Mouse (Mus musculus) myocyte (in vitro differentiated cells): ENCODE measurements around the gene Gm6993. TPM values are rescaled to one million over a fixed set of nuclear protein-coding genes. Genes with fewer than 3 reads are reported as not detected.

Experiments used
- H3K27me3 ChIP-seq: one replicate; pipeline ENCODE4 v1.6.1; 2011; ENCODE audit not compliant: control insufficient read depth, insufficient read depth, insufficient read length
- H3K36me3 ChIP-seq: one replicate; pipeline ENCODE4 v1.6.1; 2011; ENCODE audit not compliant: control insufficient read depth, insufficient read depth
- H3K4me2 ChIP-seq: one replicate; pipeline ENCODE4 v1.6.1; 2011; ENCODE audit warnings: low read depth, control low read depth
- H3K4me3 ChIP-seq: one replicate; pipeline ENCODE4 v1.5.1; 2011; ENCODE audit warnings: mild to moderate bottlenecking, control low read depth, moderate library complexity
- H3K79me2 ChIP-seq: one replicate; pipeline ENCODE4 v1.6.1; 2011; ENCODE audit not compliant: control insufficient read depth, insufficient read depth
- H3ac ChIP-seq: one replicate; pipeline ENCODE4 v1.6.1; 2011; ENCODE audit not compliant: control insufficient read depth, insufficient read length
- CEBPB ChIP-seq: IDR thresholded peaks from 2 replicates; pipeline ENCODE4 v1.6.1; 2011; ENCODE audit warnings: mild to moderate bottlenecking, moderate library complexity; ENCODE audit not compliant: poor library complexity, insufficient read depth, severe bottlenecking
- E2F4 ChIP-seq: IDR thresholded peaks from one replicate; pipeline ENCODE4 v1.6.1; 2011; ENCODE audit warnings: mild to moderate bottlenecking, control low read depth, moderate library complexity; ENCODE audit not compliant: insufficient read depth
- MAX ChIP-seq: IDR thresholded peaks from one replicate; pipeline ENCODE4 v1.6.1; 2011; ENCODE audit warnings: low read depth, mild to moderate bottlenecking, control low read depth
- MYOD1 ChIP-seq, 3 experiments: IDR thresholded peaks; one replicate each; pipeline ENCODE4 v1.6.1; 2011; ENCODE audit warnings: control low read depth in 2 of 3, low read depth in 2 of 3, mild to moderate bottlenecking in 2 of 3, moderate library complexity in 1 of 3; ENCODE audit not compliant: insufficient read length in 2 of 3, control insufficient read depth in 1 of 3
- MYOG ChIP-seq, 3 experiments: IDR thresholded peaks; one replicate each; pipeline ENCODE4 v1.6.1; 2011; ENCODE audit warnings: control low read depth in 2 of 3, low read depth in 2 of 3, mild to moderate bottlenecking in 2 of 3; ENCODE audit not compliant: insufficient read length in 2 of 3, control insufficient read depth in 1 of 3, insufficient read depth in 1 of 3
- POLR2A ChIP-seq: IDR thresholded peaks from one replicate; pipeline ENCODE4 v1.6.1; 2011; ENCODE audit warnings: low read depth, mild to moderate bottlenecking, control low read depth, moderate library complexity; ENCODE audit not compliant: insufficient read length
- POLR2AphosphoS2 ChIP-seq: IDR thresholded peaks from one replicate; pipeline ENCODE4 v1.6.1; 2011; ENCODE audit warnings: low read depth, control low read depth; ENCODE audit not compliant: insufficient read length
- REST ChIP-seq: IDR thresholded peaks from one replicate; pipeline ENCODE4 v1.6.1; 2011; ENCODE audit warnings: mild to moderate bottlenecking, control low read depth, moderate library complexity; ENCODE audit not compliant: insufficient read depth, insufficient read length
- SRF ChIP-seq: IDR thresholded peaks from one replicate; pipeline ENCODE4 v1.6.1; 2011; ENCODE audit warnings: low read depth; ENCODE audit not compliant: control insufficient read depth, insufficient read length
- TCF12 ChIP-seq: IDR thresholded peaks from one replicate; pipeline ENCODE4 v1.6.1; 2011; ENCODE audit warnings: mild to moderate bottlenecking, control low read depth; ENCODE audit not compliant: poor library complexity, insufficient read depth, severe bottlenecking
- TCF3 ChIP-seq: IDR thresholded peaks from one replicate; pipeline ENCODE4 v1.6.1; 2011; ENCODE audit warnings: low read depth, control low read depth; ENCODE audit not compliant: insufficient read length
- USF1 ChIP-seq: IDR thresholded peaks from one replicate; pipeline ENCODE4 v1.6.1; 2011; ENCODE audit warnings: low read depth, mild to moderate bottlenecking, control low read depth, moderate library complexity
- polyA plus RNA-seq: library from polyadenylated mRNA; unstranded; fragments of >200 nt; fragmentation: generic; extraction: Trizol; gene quantifications from one replicate; pipeline ENCODE4 v1.2.1, GENCODE M21; 2012; ENCODE audit warnings: missing spikeins

Gm6993 gene
- polyA plus RNA-seq: not detected

GRCm38 (mm10) chr12:31240470-31240869 is at the start of gene Gm6993:
Gene Gm6993, plus strand, starts transcription at chr12:31240770.
- no peak within 1 kb of the TSS for H3ac ChIP-seq
- TF ChIP-seq POLR2AphosphoS2 (no peak), SRF (no peak), MAX (no peak), POLR2A (no peak)
- H3K27me3 ChIP-seq: no peaks in the 10 kb centered on the region
- H3K36me3 ChIP-seq: no peaks in the 10 kb centered on the region
- H3K4me2 ChIP-seq: no peak within 1 kb of the TSS
- H3K4me3 ChIP-seq: no peak within 1 kb of the TSS
- H3K79me2 ChIP-seq: no peaks in the 10 kb centered on the region

- Histone ChIP-seq H3K36me3 (no peaks in the 10 kb centered on the region), H3ac (no peak overlapping the region), H3K4me3 (no peak overlapping the region), H3K79me2 (no peaks in the 10 kb centered on the region), H3K27me3 (no peaks in the 10 kb centered on the region), H3K4me2 (no peak overlapping the region)
- TF ChIP-seq TCF12: no peak
- TF ChIP-seq TCF3: no peak
- no peak for TF ChIP-seq E2F4
- no peak for TF ChIP-seq POLR2A
- no peak for TF ChIP-seq MYOG (IDR thresholded peaks at IDR 0.05; ENCODE audit: control insufficient read depth in 1 of 3, insufficient read depth in 1 of 3, insufficient read length in 2 of 3, low read depth in 2 of 3)
- TF ChIP-seq MYOD1 (IDR thresholded peaks at IDR 0.05; ENCODE audit: control insufficient read depth in 1 of 3, insufficient read length in 2 of 3, low read depth in 2 of 3): no peak
Observed at GRCm38 (mm10) chr12:31191329-31191954, 49.1 kb upstream of the Gm6993 start.

GRCm38 (mm10) chr12:31202509-31202908 is 38.1 kb upstream of the Gm6993 start:
- no peak overlapping the region for H3K4me2 ChIP-seq
- no peak for TF ChIP-seq MYOG (IDR thresholded peaks at IDR 0.05; ENCODE audit: control insufficient read depth in 1 of 3, insufficient read depth in 1 of 3, insufficient read length in 2 of 3, low read depth in 2 of 3)
- TF ChIP-seq MYOD1 (IDR thresholded peaks at IDR 0.05; ENCODE audit: control insufficient read depth in 1 of 3, insufficient read length in 2 of 3, low read depth in 2 of 3): no peak
- no peak for TF ChIP-seq TCF12
- TF ChIP-seq E2F4: no peak
- no peak for TF ChIP-seq CEBPB
- TF ChIP-seq POLR2AphosphoS2: no peak
- TF ChIP-seq USF1: no peak
- TF ChIP-seq TCF3: no peak
- no peak for TF ChIP-seq REST
- TF ChIP-seq POLR2A: no peak
- TF ChIP-seq SRF: no peak
- TF ChIP-seq MAX: no peak

DNA sequence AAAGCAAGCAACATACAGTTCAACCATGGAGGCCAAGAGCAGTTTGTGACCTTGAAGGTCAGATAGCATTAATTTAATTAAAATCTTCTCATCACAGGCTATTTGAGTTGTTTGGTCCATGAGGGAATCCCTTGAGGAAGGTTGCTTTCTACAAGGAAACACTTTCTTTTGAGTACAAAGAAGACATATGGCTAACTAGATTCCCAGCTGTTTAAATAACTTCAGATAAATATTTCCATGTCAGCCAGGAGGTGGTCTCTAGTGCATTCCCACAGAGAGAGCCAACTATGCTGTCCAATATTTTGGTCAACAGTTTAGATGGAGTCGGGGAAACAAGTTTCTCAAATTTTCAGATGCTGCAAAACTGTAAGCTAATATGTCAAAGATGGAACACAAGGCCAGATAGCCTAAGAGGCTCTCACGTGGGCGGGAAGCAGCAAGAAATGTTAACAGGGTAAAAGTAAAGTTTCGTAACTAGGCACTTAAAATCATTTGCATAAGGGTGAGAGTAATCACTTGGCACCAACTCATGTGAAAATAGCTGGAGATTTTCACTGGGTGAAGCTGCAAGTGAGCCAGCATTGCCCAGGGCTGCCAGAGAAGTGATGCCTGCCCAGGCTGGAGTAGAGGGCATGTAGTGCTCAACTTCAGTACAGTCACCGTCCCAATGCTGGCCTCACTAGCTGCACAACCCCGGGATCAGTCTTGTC is 36.7 kb upstream of the Gm6993 start:
- Histone ChIP-seq H3K79me2 (no peaks in the 10 kb centered on the region), H3K4me3 (no peak overlapping the region), H3K36me3 (no peaks in the 10 kb centered on the region), H3ac (no peak overlapping the region), H3K4me2 (no peak overlapping the region), H3K27me3 (no peaks in the 10 kb centered on the region)
- no peak for TF ChIP-seq TCF12
- no peak for TF ChIP-seq TCF3
- no peak for TF ChIP-seq MYOD1 (IDR thresholded peaks at IDR 0.05; ENCODE audit: control insufficient read depth in 1 of 3, insufficient read length in 2 of 3, low read depth in 2 of 3)
- TF ChIP-seq MAX: no peak
- TF ChIP-seq REST: no peak
- no peak for TF ChIP-seq USF1
- TF ChIP-seq SRF: no peak
- TF ChIP-seq MYOG (IDR thresholded peaks at IDR 0.05; ENCODE audit: control insufficient read depth in 1 of 3, insufficient read depth in 1 of 3, insufficient read length in 2 of 3, low read depth in 2 of 3): no peak
- TF ChIP-seq POLR2AphosphoS2: no peak
- no peak for TF ChIP-seq CEBPB
- no peak for TF ChIP-seq E2F4
- TF ChIP-seq POLR2A: no peak

More at GRCm38 (mm10) chr12:31202509-31202908, 38.1 kb upstream of the Gm6993 start:
- Histone ChIP-seq H3K79me2 (no peaks in the 10 kb centered on the region), H3ac (no peak overlapping the region), H3K4me3 (no peak overlapping the region), H3K36me3 (no peaks in the 10 kb centered on the region), H3K27me3 (no peaks in the 10 kb centered on the region)

DNA sequence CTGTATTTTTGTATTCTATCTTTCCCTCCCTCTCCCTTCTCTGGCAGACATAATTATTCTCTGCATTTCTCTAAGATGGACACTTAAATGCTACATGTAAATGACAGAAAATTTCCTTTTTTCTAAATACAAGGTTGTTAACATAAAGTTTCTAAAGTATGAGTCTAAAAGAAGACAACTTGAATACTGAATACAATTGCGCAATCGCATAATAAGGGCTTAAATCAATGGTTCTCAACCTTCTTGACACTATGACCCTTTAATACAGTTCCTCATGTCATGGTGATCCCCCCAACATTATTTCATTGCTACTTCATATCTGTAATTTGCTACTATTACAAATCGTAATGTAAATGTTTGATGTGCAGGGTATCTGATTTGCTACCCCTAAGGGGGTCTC is 35.7 kb upstream of the Gm6993 start:
- Histone ChIP-seq H3K27me3 (no peaks in the 10 kb centered on the region), H3K36me3 (no peaks in the 10 kb centered on the region), H3K4me3 (no peak overlapping the region), H3K79me2 (no peaks in the 10 kb centered on the region), H3K4me2 (no peak overlapping the region), H3ac (no peak overlapping the region)
- TF ChIP-seq CEBPB (0 out of 2 replicates have a peak, but pooled peaks have one; percentile 67), E2F4 (no peak)
